14 mouse cellular contexts compared by ENCODE assay signal in the genomic region with DNA sequence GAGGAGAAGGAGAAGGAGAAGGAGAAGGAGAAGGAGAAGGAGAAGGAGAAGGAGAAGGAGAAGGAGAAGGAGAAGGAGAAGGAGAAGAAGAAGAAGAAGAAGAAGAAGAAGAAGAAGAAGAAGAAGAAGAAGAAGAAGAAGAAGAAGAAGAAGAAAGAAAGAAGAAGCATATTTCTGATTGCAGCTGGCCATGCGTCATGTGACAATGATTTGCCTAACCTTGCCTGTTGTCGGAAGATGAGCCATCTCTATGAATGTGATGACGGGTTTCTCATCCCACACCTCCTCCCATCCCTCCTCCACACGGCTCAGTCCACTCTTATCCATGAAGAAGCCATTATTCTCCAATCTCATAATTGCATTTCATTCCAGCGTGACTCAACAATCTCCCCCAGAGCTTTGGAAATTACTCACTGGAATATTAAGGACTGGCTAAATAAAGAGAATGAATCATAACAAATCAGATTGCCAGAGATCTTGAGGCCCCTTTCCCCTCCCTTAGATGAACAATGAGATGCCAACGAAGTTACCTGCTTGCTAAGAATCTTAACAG. TPM values are rescaled to one million over a fixed set of nuclear protein-coding genes. Genes with fewer than 3 reads are reported as not detected.
A peak's percentile ranks its signal among the peaks of the same experiment; 100 is the strongest.
DNase-seq lines count a peak whose midpoint lies in the region; ATAC-seq lines count a peak whose summit lies in the region.
"Not testable (repeated sequence)": the region's sequence is repeated elsewhere in the genome, so short reads cannot be mapped to it uniquely, and the experiment has no call there.
"Had no signal": no experiment of that assay in that cellular context is flagged by ENCODE, and none has a peak within 500 bp of the region (broad histone marks: within the 10 kb centered on the region; RNA-seq: fewer than 3 reads in every experiment).

No protein-coding gene starts in this region.

- not testable (repeated sequence) for H3K4me3 ChIP-seq in heart, embryonic 13.5 days; kidney, embryonic 15.5 days (replicated peaks)

- not testable (repeated sequence) for H3K27me3 ChIP-seq in heart, embryonic 13.5 days (replicated peaks); kidney, embryonic 15.5 days

- H3K9me3 ChIP-seq in heart, embryonic 13.5 days; kidney, embryonic 15.5 days (replicated peaks): not testable (repeated sequence)

- H3K9ac ChIP-seq in heart, embryonic 13.5 days; kidney, embryonic 15.5 days: not testable (repeated sequence)

- H3K4me1 ChIP-seq in heart, embryonic 13.5 days: peaks cover 53% of the 10 kb centered on the region
- peaks cover 11% of the 10 kb centered on the region for H3K4me1 ChIP-seq in kidney, embryonic 15.5 days

- not testable (repeated sequence) for H3K4me2 ChIP-seq in heart, embryonic 13.5 days; kidney, embryonic 15.5 days

- not testable (repeated sequence) for ATAC-seq in heart, embryonic 13.5 days (ENCODE audit: extremely low read depth, insufficient number of reproducible peaks, low FRiP score, low TSS enrichment); kidney, embryonic 15.5 days (replicated peaks; ENCODE audit: low FRiP score)

- H3K36me3 ChIP-seq in heart, embryonic 13.5 days; kidney, embryonic 15.5 days: not testable (repeated sequence)

- WGBS in heart, embryonic 13.5 days: 57% methylated on average over 6 of the region's 6 CpGs
- WGBS in kidney, embryonic 15.5 days: 82% methylated on average over 6 of the region's 6 CpGs

- peak overlapping the region; percentile 91 for H3K27ac ChIP-seq in heart, embryonic 13.5 days (replicated peaks)
- 0 out of 2 replicates have a peak overlapping the region, but pooled peaks have one; percentile 27 for H3K27ac ChIP-seq in kidney, embryonic 15.5 days

- DNase-seq in 3T3-L1 (ENCODE audit: low read depth, low spot score) (peak; percentile 79), NIH3T3 (ENCODE audit: low read depth) (peak; percentile 87)
- DNase-seq in brain, adult 2 months (ENCODE audit: low read depth, low spot score): peak; percentile 71
- peak; percentile 74 for DNase-seq in heart, adult 11 months
- DNase-seq in skeletal muscle tissue, adult 2 months (ENCODE audit: low read depth, low spot score): peak; percentile 19

RNA-seq across cellular contexts. Expression of a gene that starts 21.9 kb away (rescaled TPM):
- polyA plus RNA-seq in heart, embryonic 13.5 days (2015; fragmentation: Nextera tagmentation; extraction: Ambion mirVana): 0.78 TPM in 1 of 2 replicates, not detected in the other
- 2.9 and 3.5 TPM in 2 replicates for polyA plus RNA-seq in kidney, embryonic 15.5 days (2015; fragmentation: Nextera tagmentation; extraction: Ambion mirVana)
- polyA plus RNA-seq: CD4-positive, CD25-positive, alpha-beta regulatory T cell, adult 4 months; embryonic facial prominence, embryonic 13.5 days; forebrain, embryonic 10.5 days; forebrain, embryonic 14.5 days; G1E; heart, embryonic 14.5 days; hindbrain, embryonic 15.5 days had no signal

Comparison
In these comparisons a context has a peak if more than half of its experiments do, and no peak if none do; other contexts are left out.
1. DNase-seq: peak in every context shown above with its lines; median percentile 87 in NIH3T3; 79 in 3T3-L1; 74 in heart, adult 11 months; 71 in brain, adult 2 months; 19 in skeletal muscle tissue, adult 2 months.